Mouse (Mus musculus) layer of hippocampus, postnatal 36 days (tissue): ENCODE results near the gene Olfr166. TPM values are rescaled to one million over a fixed set of nuclear protein-coding genes. Genes with fewer than 3 reads are reported as not detected.
"Not testable (repeated sequence)": the region's sequence is repeated elsewhere in the genome, so short reads cannot be mapped to it uniquely, and the experiment has no call there.

ENCODE experiments used
- DNase-seq, 2 experiments: peaks; one replicate each; pipeline ENCODE4 v3.0.0; 2022
- total RNA-seq, 2 experiments: library from RNA; stranded (reverse); gene quantifications; 2 replicates each; pipeline ENCODE4 v1.2.3; 2021

Gene Olfr166
- not detected for total RNA-seq

- no peak for DNase-seq
These were observed at the start of gene Olfr166 for GRCm38 (mm10) chr16:19483394-19483793. Gene Olfr166 (plus strand): TSS chr16:19483694.

- DNase-seq = not testable (repeated sequence)
These were observed 24.8 kb upstream of the Olfr166 start for GRCm38 (mm10) chr16:19458741-19459140.

GRCm38 (mm10) chr16:19464365-19464764 lies 19.1 kb upstream of the Olfr166 start:
- DNase-seq = no peak

- DNase-seq = no peak
These were observed 38.7 kb downstream of the Olfr166 start, which contains the start of gene Olfr167 for GRCm38 (mm10) chr16:19522166-19522565. Gene Olfr167 (minus strand): TSS chr16:19522266.

- no peak for DNase-seq
These were observed 52.0 kb downstream of the Olfr166 start, which contains the start of gene Olfr168 for GRCm38 (mm10) chr16:19535455-19535854. Gene Olfr168 (minus strand): TSS chr16:19535555.

Other genes starting within 250 kb of the Olfr166 start
- not detected for gene Olfr164, start 169.6 kb upstream of the Olfr166 start, total RNA-seq
- not detected for gene Olfr165, start 60.6 kb upstream of the Olfr166 start, total RNA-seq
- not detected for gene Olfr167, start 38.6 kb downstream of the Olfr166 start, total RNA-seq
- gene Olfr168, start 51.9 kb downstream of the Olfr166 start, total RNA-seq = not detected
- gene Olfr169, start 88.1 kb downstream of the Olfr166 start, total RNA-seq = not detected
- not detected for gene Olfr170, start 128.2 kb downstream of the Olfr166 start, total RNA-seq
- not detected for gene Olfr171, start 146.2 kb downstream of the Olfr166 start, total RNA-seq
- gene Lamp3, start 222.7 kb downstream of the Olfr166 start, total RNA-seq = under 1 TPM; 0.10 to 0.22 TPM